8 mouse cellular contexts compared by ENCODE assay signal in genomic region chr10:39541451-39541874, GRCm38 (mm10).
DNase-seq lines count a peak whose midpoint lies in the region; ATAC-seq and TF ChIP-seq lines count a peak whose summit lies in the region.

No protein-coding gene starts in this region.

- no peak overlapping the region for H3K4me3 ChIP-seq in left cerebral cortex, adult 2 months
- no peak overlapping the region for H3K4me3 ChIP-seq in hindbrain, embryonic 15.5 days
- H3K4me3 ChIP-seq in neural tube, embryonic 13.5 days, result no peak overlapping the region

- no peaks in the 10 kb centered on the region for H3K27me3 ChIP-seq in hindbrain, embryonic 15.5 days
- H3K27me3 ChIP-seq in neural tube, embryonic 13.5 days, result no peaks in the 10 kb centered on the region

- peak; percentile 55 for ATAC-seq in hindbrain, embryonic 15.5 days (ENCODE audit: low FRiP score, low read depth)
- ATAC-seq in neural tube, embryonic 13.5 days (ENCODE audit: low read depth), result peak; percentile 74

- peak overlapping the region; percentile 79 for H3K27ac ChIP-seq in left cerebral cortex, adult 2 months
- peak overlapping the region; percentile 92 for H3K27ac ChIP-seq in hindbrain, embryonic 15.5 days (replicated peaks)
- H3K27ac ChIP-seq in neural tube, embryonic 13.5 days (replicated peaks), result peak overlapping the region; percentile 99

- intact Hi-C loops in left cerebral cortex, adult 2 months (cut with DNase I), result loop anchor here (5.0 kb wide), 1 partner anchor 191 kb away; the partner anchor contains the start of gene Rev3l
- intact Hi-C loops in left cerebral cortex, postnatal 4 days (cut with DNase I), result loop anchor here (5.0 to 10.0 kb wide), 2 partner anchors 93 to 191 kb away; partner anchors contain the start of gene Rev3l

- DNase-seq in adrenal gland, postnatal 14 days, result peak; percentile 56
- DNase-seq in adrenal gland, adult 18-20 months (ENCODE audit: low spot score in 2 of 2), result no peak
- no peak for DNase-seq in left cerebral cortex, adult 2 months (ENCODE audit: extremely low spot score in 1 of 2, low spot score in 2 of 2)
- DNase-seq in left cerebral cortex, postnatal 4 days, result no peak
- no peak for DNase-seq in urinary bladder, postnatal 4 days (ENCODE audit: low spot score in 2 of 2)
- DNase-seq in layer of hippocampus, adult 8-10 months (ENCODE audit: low spot score in 2 of 2), result no peak

- no peak overlapping the region for H3K4me2 ChIP-seq in hindbrain, embryonic 15.5 days
- H3K4me2 ChIP-seq in neural tube, embryonic 13.5 days, result no peak overlapping the region

- WGBS in hindbrain, embryonic 15.5 days, result 8% methylated on average over 6 of the region's 6 CpGs
- 10% methylated on average over 6 of the region's 6 CpGs for WGBS in neural tube, embryonic 13.5 days

- H3K4me1 ChIP-seq in hindbrain, embryonic 15.5 days (replicated peaks), result peaks cover 62% of the 10 kb centered on the region
- H3K4me1 ChIP-seq in neural tube, embryonic 13.5 days (replicated peaks), result peaks cover 80% of the 10 kb centered on the region

- TF ChIP-seq CTCF in left cerebral cortex, adult 2 months (IDR thresholded peaks at IDR 0.05), result no peak

- peak overlapping the region; percentile 23; the same call in 1 of the 2 replicates for H3K9ac ChIP-seq in hindbrain, embryonic 15.5 days
- H3K9ac ChIP-seq in neural tube, embryonic 13.5 days, result peak overlapping the region; percentile 67

- H3K9me3 ChIP-seq in hindbrain, embryonic 15.5 days, result no peaks in the 10 kb centered on the region
- no peaks in the 10 kb centered on the region for H3K9me3 ChIP-seq in neural tube, embryonic 13.5 days

- peaks cover 8% of the 10 kb centered on the region; the same call in 1 of the 2 replicates for H3K36me3 ChIP-seq in hindbrain, embryonic 15.5 days
- peaks cover 32% of the 10 kb centered on the region for H3K36me3 ChIP-seq in neural tube, embryonic 13.5 days
